ENCODE assay signal across 8 mouse cellular contexts in the genomic region with DNA sequence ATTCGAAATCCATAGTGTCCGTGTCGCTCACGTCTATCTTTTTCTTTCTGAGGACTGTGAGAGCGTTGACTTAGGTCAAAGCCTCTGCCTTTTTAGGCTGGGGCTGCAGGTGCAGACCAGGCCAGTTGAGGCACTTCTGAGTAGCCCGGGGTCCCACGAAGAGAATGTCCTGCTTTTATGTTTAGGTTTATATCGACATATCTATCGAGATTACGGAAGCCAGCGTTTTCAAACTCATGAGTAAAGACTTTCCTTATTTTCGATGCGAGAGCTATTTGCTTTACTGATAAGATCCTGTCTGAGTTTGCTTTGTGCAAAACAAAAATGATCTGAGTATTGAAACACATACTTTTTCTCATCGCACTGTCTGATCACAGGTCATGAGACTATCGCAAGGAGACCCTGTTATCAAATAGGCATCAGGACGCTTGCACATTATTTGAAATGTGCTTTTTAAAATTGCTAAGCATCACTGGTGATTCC. TPM values are rescaled to one million over a fixed set of nuclear protein-coding genes. Genes with fewer than 3 reads are reported as not detected.
A peak's percentile ranks its signal among the peaks of the same experiment; 100 is the strongest.
DNase-seq lines count a peak whose midpoint lies in the region; ATAC-seq and TF ChIP-seq lines count a peak whose summit lies in the region.

No protein-coding gene starts in this region.

- H3K9ac ChIP-seq in kidney, embryonic 16.5 days (replicated peaks; ENCODE audit: low read length) = peak overlapping the region; percentile 67
- peak overlapping the region; percentile 2; the same call in 1 of the 2 replicates for H3K9ac ChIP-seq in intestine, embryonic 14.5 days (ENCODE audit: low read length)

- H3K27me3 ChIP-seq in kidney, embryonic 16.5 days (ENCODE audit: insufficient read depth, low read length) = peaks cover 60% of the 10 kb centered on the region
- peaks cover 64% of the 10 kb centered on the region for H3K27me3 ChIP-seq in intestine, embryonic 14.5 days (replicated peaks; ENCODE audit: control insufficient read depth, insufficient read depth, low read length)

- H3K4me3 ChIP-seq in kidney, embryonic 16.5 days (ENCODE audit: low read length) = peak overlapping the region; percentile 71
- H3K4me3 ChIP-seq in cortical plate, adult 2 months (ENCODE audit: insufficient read depth, low read length) = peak overlapping the region; percentile 23
- peak overlapping the region; percentile 60 for H3K4me3 ChIP-seq in intestine, embryonic 14.5 days (ENCODE audit: low read depth, low read length)

- TF ChIP-seq POLR2A in cortical plate, adult 2 months (IDR thresholded peaks at IDR 0.05; ENCODE audit: extremely low read depth, insufficient read depth, low read length) = no peak

- TF ChIP-seq CTCF in cortical plate, adult 2 months (IDR thresholded peaks at IDR 0.05; ENCODE audit: extremely low read depth, insufficient read depth, low read length) = no peak

- DNase-seq in kidney, adult 18-20 months = no peak
- peak; percentile 54 for DNase-seq in intestine, embryonic 14.5 days (ENCODE audit: low spot score)
- peak; percentile 33 for DNase-seq in neural tube, embryonic 10.5 days (ENCODE audit: extremely low spot score, low spot score)
- DNase-seq in cerebellum, postnatal 25 days = no peak
- no peak for DNase-seq in right cerebral cortex, postnatal 36 days (ENCODE audit: low spot score in 2 of 2)
- no peak for DNase-seq in urinary bladder, postnatal 10 days (ENCODE audit: low spot score)

- no peaks in the 10 kb centered on the region for H3K36me3 ChIP-seq in kidney, embryonic 16.5 days (ENCODE audit: insufficient read depth, low read length)
- H3K36me3 ChIP-seq in intestine, embryonic 14.5 days (ENCODE audit: control insufficient read depth, insufficient read depth, low read length) = no peaks in the 10 kb centered on the region

- ATAC-seq in kidney, embryonic 16.5 days (ENCODE audit: low FRiP score, low TSS enrichment) = no peak
- no peak for ATAC-seq in intestine, embryonic 14.5 days (replicated peaks; ENCODE audit: low FRiP score, low TSS enrichment, low read depth)

- WGBS in kidney, embryonic 16.5 days = 11% methylated on average over 16 of the region's 16 CpGs
- 12% methylated on average over 16 of the region's 16 CpGs for WGBS in intestine, embryonic 14.5 days

- no peaks in the 10 kb centered on the region for H3K9me3 ChIP-seq in kidney, embryonic 16.5 days (ENCODE audit: low read length)
- no peaks in the 10 kb centered on the region for H3K9me3 ChIP-seq in intestine, embryonic 14.5 days (ENCODE audit: control insufficient read depth, low read length)

- H3K27ac ChIP-seq in kidney, embryonic 16.5 days (ENCODE audit: low read length) = no peak overlapping the region
- H3K27ac ChIP-seq in cortical plate, adult 2 months (ENCODE audit: insufficient read depth, low read length) = no peak overlapping the region
- no peak overlapping the region for H3K27ac ChIP-seq in intestine, embryonic 14.5 days (ENCODE audit: low read depth)

- H3K4me2 ChIP-seq in kidney, embryonic 16.5 days (replicated peaks; ENCODE audit: low read depth, low read length) = peak overlapping the region; percentile 98
- peak overlapping the region; percentile 98 for H3K4me2 ChIP-seq in intestine, embryonic 14.5 days (ENCODE audit: low read length)

- H3K4me1 ChIP-seq in kidney, embryonic 16.5 days (ENCODE audit: insufficient read depth, low read length) = peaks cover 10% of the 10 kb centered on the region; the same call in 1 of the 2 replicates
- H3K4me1 ChIP-seq in cortical plate, adult 2 months (ENCODE audit: control insufficient read depth, insufficient read depth, low read length) = no peaks in the 10 kb centered on the region
- 0 out of 2 replicates have a peak, but pooled peaks cover 8% of the 10 kb centered on the region for H3K4me1 ChIP-seq in intestine, embryonic 14.5 days (replicated peaks; ENCODE audit: control insufficient read depth, insufficient read depth, low read length)

RNA-seq across cellular contexts. Expression of a gene that starts 1.8 kb away (rescaled TPM):
- polyA plus RNA-seq in kidney, embryonic 16.5 days (2015; fragmentation: Nextera tagmentation; extraction: Ambion mirVana) = 0.44 and 0.75 TPM in 2 replicates
- 3.3 and 3.7 TPM in 2 replicates for polyA plus RNA-seq in cortical plate, adult 2 months (2012; rRNA removed)
- polyA plus RNA-seq in intestine, embryonic 14.5 days (2014; fragmentation: Nextera tagmentation; extraction: Ambion mirVana) = 1.4 and 2.1 TPM in 2 replicates

RNA-seq across cellular contexts. Expression of a gene that starts 59.0 kb away (rescaled TPM):
- polyA plus RNA-seq in kidney, embryonic 16.5 days (2015; fragmentation: Nextera tagmentation; extraction: Ambion mirVana) = not detected in 2 replicates
- polyA plus RNA-seq in cortical plate, adult 2 months (2012; rRNA removed) = not detected in 2 replicates
- polyA plus RNA-seq in intestine, embryonic 14.5 days (2014; fragmentation: Nextera tagmentation; extraction: Ambion mirVana) = not detected in 2 replicates

Comparison
In these comparisons a context has a peak if more than half of its experiments do, and no peak if none do; other contexts are left out.
1. DNase-seq: peak in intestine, embryonic 14.5 days (single experiment) and neural tube, embryonic 10.5 days (single experiment); none in kidney, adult 18-20 months (single experiment), cerebellum, postnatal 25 days (0 of 2), right cerebral cortex, postnatal 36 days (0 of 2) and urinary bladder, postnatal 10 days (single experiment).
2. Peak in every context shown above with its lines, with median percentiles within 50 percentile points of each other: H3K4me3 ChIP-seq.